Mouse (Mus musculus): ENCODE measurements around the gene Ier3. TPM values are rescaled to one million over a fixed set of nuclear protein-coding genes. Genes with fewer than 3 reads are reported as not detected.

The Ier3 gene
- polyA plus RNA-seq, 1 experiment: 31.3 TPM

- H3K4me3 ChIP-seq (ENCODE audit: low read depth, low read length): peak overlapping the region; percentile 67
- H3K27ac ChIP-seq (ENCODE audit: insufficient read depth, low read length): peak overlapping the region; percentile 93
- peak overlapping the region; percentile 82 for H3K9ac ChIP-seq (ENCODE audit: low read depth, poor library complexity, severe bottlenecking)
- H3K4me1 ChIP-seq (ENCODE audit: control insufficient read depth, insufficient read depth, low read length): peaks cover 5% of the 10 kb centered on the region
- no peaks in the 10 kb centered on the region for H3K27me3 ChIP-seq (ENCODE audit: control insufficient read depth, insufficient read depth, low read length, poor library complexity, severe bottlenecking)
- no peak for TF ChIP-seq EP300 (IDR thresholded peaks at IDR 0.05; ENCODE audit: insufficient read depth, low read depth, low read length)
- no peak for TF ChIP-seq CTCF (IDR thresholded peaks at IDR 0.05; ENCODE audit: low read depth, low read length)
- TF ChIP-seq POLR2A (IDR thresholded peaks at IDR 0.05; ENCODE audit: insufficient read depth, low read length): no peak
- H3K36me3 ChIP-seq (ENCODE audit: control insufficient read depth, insufficient read depth, low read length, poor library complexity, severe bottlenecking): no peaks in the 10 kb centered on the region
- no peaks in the 10 kb centered on the region for H3K9me3 ChIP-seq (replicated peaks; ENCODE audit: control insufficient read depth, insufficient read depth, low read length, poor library complexity, severe bottlenecking)
These were observed 46.8 kb downstream of the Ier3 start for GRCm38 (mm10) chr17:35868165-35868820.

- Histone ChIP-seq H3K27ac (ENCODE audit: insufficient read depth, low read length) (peak overlapping the region; percentile 93), H3K9me3 (replicated peaks; ENCODE audit: control insufficient read depth, insufficient read depth, low read length, poor library complexity, severe bottlenecking) (no peaks in the 10 kb centered on the region), H3K4me3 (ENCODE audit: low read depth, low read length) (peak overlapping the region; percentile 67), H3K4me1 (ENCODE audit: control insufficient read depth, insufficient read depth, low read length) (peaks cover 4% of the 10 kb centered on the region), H3K27me3 (ENCODE audit: control insufficient read depth, insufficient read depth, low read length, poor library complexity, severe bottlenecking) (no peaks in the 10 kb centered on the region), H3K9ac (ENCODE audit: low read depth, poor library complexity, severe bottlenecking) (peak overlapping the region; percentile 82; the same call in 1 of the 2 replicates), H3K36me3 (ENCODE audit: control insufficient read depth, insufficient read depth, low read length, poor library complexity, severe bottlenecking) (no peaks in the 10 kb centered on the region)
- no peak for TF ChIP-seq POLR2A (IDR thresholded peaks at IDR 0.05; ENCODE audit: insufficient read depth, low read length)
These were observed 47.5 kb downstream of the Ier3 start for GRCm38 (mm10) chr17:35868961-35869345.

- H3K27ac ChIP-seq (ENCODE audit: insufficient read depth, low read length): peak overlapping the region; percentile 94
- 0 out of 2 replicates have a peak, but pooled peaks cover 1% of the 10 kb centered on the region for H3K36me3 ChIP-seq (ENCODE audit: control insufficient read depth, insufficient read depth, low read length, poor library complexity, severe bottlenecking)
- peaks cover 2% of the 10 kb centered on the region for H3K4me1 ChIP-seq (ENCODE audit: control insufficient read depth, insufficient read depth, low read length)
- no peaks in the 10 kb centered on the region for H3K9me3 ChIP-seq (replicated peaks; ENCODE audit: control insufficient read depth, insufficient read depth, low read length, poor library complexity, severe bottlenecking)
- peak overlapping the region; percentile 67 for H3K4me3 ChIP-seq (ENCODE audit: low read depth, low read length)
- TF ChIP-seq EP300 (IDR thresholded peaks at IDR 0.05; ENCODE audit: insufficient read depth, low read depth, low read length) (peak; percentile 85), CTCF (IDR thresholded peaks at IDR 0.05; ENCODE audit: low read depth, low read length) (no peak)
- no peaks in the 10 kb centered on the region for H3K27me3 ChIP-seq (ENCODE audit: control insufficient read depth, insufficient read depth, low read length, poor library complexity, severe bottlenecking)
- peak overlapping the region; percentile 82; the same call in 1 of the 2 replicates for H3K9ac ChIP-seq (ENCODE audit: low read depth, poor library complexity, severe bottlenecking)
These were observed 48.0 kb downstream of the Ier3 start for GRCm38 (mm10) chr17:35869346-35870067.

- peak overlapping the region; percentile 20; the same call in 1 of the 2 replicates for H3K9ac ChIP-seq (ENCODE audit: low read depth, poor library complexity, severe bottlenecking)
- no peaks in the 10 kb centered on the region for H3K27me3 ChIP-seq (ENCODE audit: control insufficient read depth, insufficient read depth, low read length, poor library complexity, severe bottlenecking)
- peak overlapping the region; percentile 94 for H3K27ac ChIP-seq (ENCODE audit: insufficient read depth, low read length)
- TF ChIP-seq CTCF (IDR thresholded peaks at IDR 0.05; ENCODE audit: low read depth, low read length) (no peak), EP300 (IDR thresholded peaks at IDR 0.05; ENCODE audit: insufficient read depth, low read depth, low read length) (no peak), POLR2A (IDR thresholded peaks at IDR 0.05; ENCODE audit: insufficient read depth, low read length) (no peak)
- H3K36me3 ChIP-seq (ENCODE audit: control insufficient read depth, insufficient read depth, low read length, poor library complexity, severe bottlenecking): 0 out of 2 replicates have a peak, but pooled peaks cover 3% of the 10 kb centered on the region
- no peaks in the 10 kb centered on the region for H3K9me3 ChIP-seq (replicated peaks; ENCODE audit: control insufficient read depth, insufficient read depth, low read length, poor library complexity, severe bottlenecking)
- H3K4me1 ChIP-seq (ENCODE audit: control insufficient read depth, insufficient read depth, low read length): peaks cover 2% of the 10 kb centered on the region
- H3K4me3 ChIP-seq (ENCODE audit: low read depth, low read length): peak overlapping the region; percentile 31
These were observed 48.8 kb downstream of the Ier3 start for GRCm38 (mm10) chr17:35870151-35870883.

- Histone ChIP-seq H3K27ac (ENCODE audit: insufficient read depth, low read length) (peak overlapping the region; percentile 77), H3K36me3 (ENCODE audit: control insufficient read depth, insufficient read depth, low read length, poor library complexity, severe bottlenecking) (0 out of 2 replicates have a peak, but pooled peaks cover 3% of the 10 kb centered on the region), H3K9me3 (replicated peaks; ENCODE audit: control insufficient read depth, insufficient read depth, low read length, poor library complexity, severe bottlenecking) (no peaks in the 10 kb centered on the region), H3K4me1 (ENCODE audit: control insufficient read depth, insufficient read depth, low read length) (peaks cover 2% of the 10 kb centered on the region), H3K27me3 (ENCODE audit: control insufficient read depth, insufficient read depth, low read length, poor library complexity, severe bottlenecking) (no peaks in the 10 kb centered on the region), H3K9ac (ENCODE audit: low read depth, poor library complexity, severe bottlenecking) (0 out of 2 replicates have a peak overlapping the region, but pooled peaks have one; percentile 20), H3K4me3 (ENCODE audit: low read depth, low read length) (0 out of 2 replicates have a peak overlapping the region, but pooled peaks have one; percentile 31)
- TF ChIP-seq POLR2A (IDR thresholded peaks at IDR 0.05; ENCODE audit: insufficient read depth, low read length) (no peak), CTCF (IDR thresholded peaks at IDR 0.05; ENCODE audit: low read depth, low read length) (peak; percentile 42), EP300 (IDR thresholded peaks at IDR 0.05; ENCODE audit: insufficient read depth, low read depth, low read length) (no peak)
These were observed 49.6 kb downstream of the Ier3 start for GRCm38 (mm10) chr17:35870884-35871696.

Other genes starting within 250 kb of the Ier3 start
- not detected in 2 replicates for gene Sfta2, start 220.1 kb upstream of the Ier3 start, polyA plus RNA-seq (2011; ENCODE audit: insufficient read depth, insufficient read length, low read depth, missing spikeins)
- not detected in 2 replicates for gene Gm9573, start 195.0 kb upstream of the Ier3 start, polyA plus RNA-seq (2011; ENCODE audit: insufficient read depth, insufficient read length, low read depth, missing spikeins)
- gene Mucl3, start 178.0 kb upstream of the Ier3 start, polyA plus RNA-seq (2011; ENCODE audit: insufficient read depth, insufficient read length, low read depth, missing spikeins): 1.3 and 2.5 TPM in 2 replicates
- gene Vars2, start 154.1 kb upstream of the Ier3 start, polyA plus RNA-seq (2011; ENCODE audit: insufficient read depth, insufficient read length, low read depth, missing spikeins): 35.2 and 41.1 TPM in 2 replicates
- gene Gtf2h4, start 147.9 kb upstream of the Ier3 start, polyA plus RNA-seq (2011; ENCODE audit: insufficient read depth, insufficient read length, low read depth, missing spikeins): 80.7 and 105 TPM in 2 replicates
- 59.8 and 61.6 TPM in 2 replicates for gene Ddr1, start 117.1 kb upstream of the Ier3 start, polyA plus RNA-seq (2011; ENCODE audit: insufficient read depth, insufficient read length, low read depth, missing spikeins)
- gene Flot1, start 1.5 kb downstream of the Ier3 start, polyA plus RNA-seq (2011; ENCODE audit: insufficient read depth, insufficient read length, low read depth, missing spikeins): 46.8 and 47.4 TPM in 2 replicates
- gene Tubb5, start 16.6 kb downstream of the Ier3 start, polyA plus RNA-seq (2011; ENCODE audit: insufficient read depth, insufficient read length, low read depth, missing spikeins): 1,430 and 1,461 TPM in 2 replicates
- gene Mdc1, start 19.8 kb downstream of the Ier3 start, polyA plus RNA-seq (2011; ENCODE audit: insufficient read depth, insufficient read length, low read depth, missing spikeins): 131 and 147 TPM in 2 replicates
- gene Nrm, start 39.6 kb downstream of the Ier3 start, polyA plus RNA-seq (2011; ENCODE audit: insufficient read depth, insufficient read length, low read depth, missing spikeins): 32.9 and 35.3 TPM in 2 replicates
- 18.6 and 20.1 TPM in 2 replicates for gene Ppp1r18, start 43.9 kb downstream of the Ier3 start, polyA plus RNA-seq (2011; ENCODE audit: insufficient read depth, insufficient read length, low read depth, missing spikeins)
- 533 and 573 TPM in 2 replicates for gene Dhx16, start 58.1 kb downstream of the Ier3 start, polyA plus RNA-seq (2011; ENCODE audit: insufficient read depth, insufficient read length, low read depth, missing spikeins)
- 58.1 and 58.9 TPM in 2 replicates for gene 2310061I04Rik, start 75.7 kb downstream of the Ier3 start, polyA plus RNA-seq (2011; ENCODE audit: insufficient read depth, insufficient read length, low read depth, missing spikeins)
- gene Atat1, start 88.4 kb downstream of the Ier3 start, polyA plus RNA-seq (2011; ENCODE audit: insufficient read depth, insufficient read length, low read depth, missing spikeins): 33.4 and 42.5 TPM in 2 replicates
- 117 and 144 TPM in 2 replicates for gene Mrps18b, start 94.7 kb downstream of the Ier3 start, polyA plus RNA-seq (2011; ENCODE audit: insufficient read depth, insufficient read length, low read depth, missing spikeins)
- gene Ppp1r10, start 94.8 kb downstream of the Ier3 start, polyA plus RNA-seq (2011; ENCODE audit: insufficient read depth, insufficient read length, low read depth, missing spikeins): 54.0 and 58.7 TPM in 2 replicates
- 174 and 213 TPM in 2 replicates for gene Abcf1, start 148.1 kb downstream of the Ier3 start, polyA plus RNA-seq (2011; ENCODE audit: insufficient read depth, insufficient read length, low read depth, missing spikeins)
- 34.5 and 37.0 TPM in 2 replicates for gene Gnl1, start 158.2 kb downstream of the Ier3 start, polyA plus RNA-seq (2011; ENCODE audit: insufficient read depth, insufficient read length, low read depth, missing spikeins)
- gene Prr3, start 158.6 kb downstream of the Ier3 start, polyA plus RNA-seq (2011; ENCODE audit: insufficient read depth, insufficient read length, low read depth, missing spikeins): 25.5 and 33.5 TPM in 2 replicates
- gene H2-T24, start 198.9 kb downstream of the Ier3 start, polyA plus RNA-seq (2011; ENCODE audit: insufficient read depth, insufficient read length, low read depth, missing spikeins): 0.78 TPM in 1 of 2 replicates, not detected in the other
- 0.46 and 1.1 TPM in 2 replicates for gene H2-T23, start 211.2 kb downstream of the Ier3 start, polyA plus RNA-seq (2011; ENCODE audit: insufficient read depth, insufficient read length, low read depth, missing spikeins)
- 17.3 and 18.2 TPM in 2 replicates for gene H2-T22, start 221.1 kb downstream of the Ier3 start, polyA plus RNA-seq (2011; ENCODE audit: insufficient read depth, insufficient read length, low read depth, missing spikeins)
- gene Gm6034, start 221.3 kb downstream of the Ier3 start, polyA plus RNA-seq (2011; ENCODE audit: insufficient read depth, insufficient read length, low read depth, missing spikeins): not detected in 2 replicates
- not detected in 2 replicates for gene Gm11127, start 236.7 kb downstream of the Ier3 start, polyA plus RNA-seq (2011; ENCODE audit: insufficient read depth, insufficient read length, low read depth, missing spikeins)

All from ES-Bruce4 (cell line).